Mouse (Mus musculus) thymus, adult 2 months (tissue): ENCODE results near the gene Gtpbp2.

Source experiments
- CTCF ChIP-seq: fragments of 200-500 bp; IDR thresholded peaks from 2 replicates; pipeline ENCODE4 v1.5.1; 2012; ENCODE audit warnings: mild to moderate bottlenecking, control low read depth, low read length, moderate library complexity, borderline replicate concordance; ENCODE audit not compliant: control insufficient read depth, poor library complexity, insufficient read depth; ENCODE audit errors: extremely low read depth
- POLR2A ChIP-seq: fragments of 200-500 bp; IDR thresholded peaks from 2 replicates; pipeline ENCODE4 v1.6.1; 2012; ENCODE audit warnings: mild to moderate bottlenecking, low read length, control low read depth, moderate library complexity; ENCODE audit not compliant: control insufficient read depth, poor library complexity, insufficient read depth; ENCODE audit errors: extremely low read depth

- TF ChIP-seq CTCF (0 out of 2 replicates have a peak, but pooled peaks have one; percentile 29), POLR2A (no peak)
Measured at GRCm38 (mm10) chr17:46167014-46167413, 6.2 kb downstream of the Gtpbp2 start.
